Mouse (Mus musculus): ENCODE measurements at regions not wholly inside any gene's neighbourhood (a gene's known extent, or its start where the extent isn't known, plus 50 kb on each side); places are given as distances from the start of the nearest gene placed in this dataset.

- no peaks in the 10 kb centered on the region for H3K4me1 ChIP-seq (ENCODE audit: control insufficient read depth, insufficient read depth, low read length)
- no peak overlapping the region for H3K27ac ChIP-seq (ENCODE audit: low read depth, low read length)
- no peaks in the 10 kb centered on the region for H3K36me3 ChIP-seq (ENCODE audit: control insufficient read depth, insufficient read depth, low read length)
- H3K9me3 ChIP-seq (ENCODE audit: control insufficient read depth, low read length): no peaks in the 10 kb centered on the region
- ATAC-seq (ENCODE audit: insufficient read depth, low FRiP score, low TSS enrichment): no peak
- no peak for DNase-seq (ENCODE audit: low spot score)
- no peak overlapping the region for H3K4me2 ChIP-seq (ENCODE audit: low read depth)
- 87% methylated on average over 5 of the region's 5 CpGs for WGBS
- no peaks in the 10 kb centered on the region for H3K27me3 ChIP-seq (ENCODE audit: control insufficient read depth, insufficient read depth, low read length)
- no peak overlapping the region for H3K4me3 ChIP-seq (ENCODE audit: low read depth, low read length)
- no peak overlapping the region for H3K9ac ChIP-seq (ENCODE audit: low read length)
These were observed 200.2 kb upstream of the Dpyd start for GRCm38 (mm10) chr3:118361741-118362141.
